Mouse (Mus musculus) heart, adult 2 months (tissue): ENCODE results near the gene Nfkbie.

Experiments used
- CTCF ChIP-seq: fragments of 200-600 bp; IDR thresholded peaks from 2 replicates; pipeline ENCODE4 v1.8.1; 2022; ENCODE audit warnings: antibody characterized with exemption, mild to moderate bottlenecking, moderate library complexity
- POLR2A ChIP-seq: fragments of 200-500 bp; IDR thresholded peaks from 2 replicates; pipeline ENCODE4 v1.6.1; 2011; ENCODE audit warnings: mild to moderate bottlenecking, low read depth, low read length, control low read depth; ENCODE audit not compliant: insufficient read depth

- no peak for TF ChIP-seq CTCF
- TF ChIP-seq POLR2A, result no peak
Observed at GRCm38 (mm10) chr17:45520136-45520535, 35.4 kb upstream of the Nfkbie start.
